In genomic region chr5:132186221-132186620, GRCm38 (mm10) we compare ENCODE assay signal across 11 mouse cellular contexts.
DNase-seq lines count a peak whose midpoint lies in the region; ATAC-seq and TF ChIP-seq lines count a peak whose summit lies in the region.
"Had no signal": no experiment of that assay in that cellular context is flagged by ENCODE, and none has a peak within 500 bp of the region (broad histone marks: within the 10 kb centered on the region; RNA-seq: fewer than 3 reads in every experiment).

No protein-coding gene starts in this region.

- H3K27me3 ChIP-seq in intestine, embryonic 14.5 days (replicated peaks; ENCODE audit: control insufficient read depth, insufficient read depth, low read length): no peaks in the 10 kb centered on the region
- H3K27me3 ChIP-seq in intestine, postnatal 0 days (replicated peaks; ENCODE audit: control insufficient read depth, insufficient read depth, low read length): no peaks in the 10 kb centered on the region
- no peaks in the 10 kb centered on the region for H3K27me3 ChIP-seq in embryonic facial prominence, embryonic 15.5 days
- H3K27me3 ChIP-seq in intestine, embryonic 16.5 days (replicated peaks; ENCODE audit: control insufficient read depth, insufficient read depth, low read length): no peaks in the 10 kb centered on the region

- no peaks in the 10 kb centered on the region for H3K36me3 ChIP-seq in intestine, embryonic 14.5 days (ENCODE audit: control insufficient read depth, insufficient read depth, low read length)
- H3K36me3 ChIP-seq in intestine, postnatal 0 days (ENCODE audit: control insufficient read depth, insufficient read depth): no peaks in the 10 kb centered on the region
- H3K36me3 ChIP-seq in embryonic facial prominence, embryonic 15.5 days: no peaks in the 10 kb centered on the region
- H3K36me3 ChIP-seq in intestine, embryonic 16.5 days (ENCODE audit: control insufficient read depth, insufficient read depth, low read length): no peaks in the 10 kb centered on the region

- no peak for TF ChIP-seq CTCF in intestine, postnatal 0 days (IDR thresholded peaks at IDR 0.05; ENCODE audit: low read depth)

- peaks cover 38% of the 10 kb centered on the region for H3K4me1 ChIP-seq in intestine, embryonic 14.5 days (replicated peaks; ENCODE audit: control insufficient read depth, insufficient read depth, low read length)
- H3K4me1 ChIP-seq in intestine, postnatal 0 days (replicated peaks; ENCODE audit: control insufficient read depth, insufficient read depth, low read length): 0 out of 2 replicates have a peak, but pooled peaks cover 9% of the 10 kb centered on the region
- peaks cover 41% of the 10 kb centered on the region for H3K4me1 ChIP-seq in embryonic facial prominence, embryonic 15.5 days
- H3K4me1 ChIP-seq in intestine, embryonic 16.5 days (ENCODE audit: control insufficient read depth, insufficient read depth, low read length): peaks cover 28% of the 10 kb centered on the region; the same call in 1 of the 2 replicates

- H3K4me3 ChIP-seq in intestine, embryonic 14.5 days (ENCODE audit: low read depth, low read length): no peak overlapping the region
- H3K4me3 ChIP-seq in intestine, postnatal 0 days (ENCODE audit: low read depth, low read length): no peak overlapping the region
- H3K4me3 ChIP-seq in embryonic facial prominence, embryonic 15.5 days (replicated peaks): no peak overlapping the region
- no peak overlapping the region for H3K4me3 ChIP-seq in intestine, embryonic 16.5 days (ENCODE audit: low read length)

- DNase-seq in intestine, embryonic 14.5 days (ENCODE audit: low spot score): no peak
- peak; percentile 61 for DNase-seq in embryo, embryonic 11 days
- no peak for DNase-seq in thymus, postnatal 36 days
- DNase-seq in B cell, adult 2 months: no peak
- DNase-seq: layer of hippocampus, postnatal 36 days; lung, adult 2 months had no signal

- ATAC-seq in intestine, embryonic 14.5 days (replicated peaks; ENCODE audit: low FRiP score, low TSS enrichment, low read depth): no peak
- ATAC-seq in intestine, postnatal 0 days: no peak
- ATAC-seq in embryonic facial prominence, embryonic 15.5 days (ENCODE audit: insufficient number of reproducible peaks, low FRiP score, low TSS enrichment, low read depth): no peak
- ATAC-seq in intestine, embryonic 16.5 days: no peak
- no peak for ATAC-seq in cerebellum, adult (ENCODE audit: insufficient number of reproducible peaks, low FRiP score, low TSS enrichment)
- ATAC-seq: activated CD4-positive, CD25-positive, alpha-beta regulatory T cell, adult 4 months had no signal

- WGBS in intestine, embryonic 14.5 days: 53% methylated on average over 7 of the region's 7 CpGs
- 70% methylated on average over 7 of the region's 7 CpGs for WGBS in intestine, postnatal 0 days
- WGBS in embryonic facial prominence, embryonic 15.5 days: 12% methylated on average over 7 of the region's 7 CpGs
- WGBS in intestine, embryonic 16.5 days: 60% methylated on average over 7 of the region's 7 CpGs

- H3K9me3 ChIP-seq in intestine, embryonic 14.5 days (ENCODE audit: control insufficient read depth, low read length): no peaks in the 10 kb centered on the region
- H3K9me3 ChIP-seq in intestine, postnatal 0 days (ENCODE audit: control insufficient read depth): no peaks in the 10 kb centered on the region
- H3K9me3 ChIP-seq in embryonic facial prominence, embryonic 15.5 days (replicated peaks): no peaks in the 10 kb centered on the region
- H3K9me3 ChIP-seq in intestine, embryonic 16.5 days (ENCODE audit: control insufficient read depth, low read length): 0 out of 2 replicates have a peak, but pooled peaks cover 3% of the 10 kb centered on the region

- 0 out of 2 replicates have a peak overlapping the region, but pooled peaks have one; percentile 33 for H3K27ac ChIP-seq in intestine, embryonic 14.5 days (ENCODE audit: low read depth)
- H3K27ac ChIP-seq in intestine, postnatal 0 days (ENCODE audit: low read depth, low read length): no peak overlapping the region
- peak overlapping the region; percentile 63; the same call in 1 of the 2 replicates for H3K27ac ChIP-seq in embryonic facial prominence, embryonic 15.5 days (replicated peaks)
- peak overlapping the region; percentile 1; the same call in 1 of the 2 replicates for H3K27ac ChIP-seq in intestine, embryonic 16.5 days (ENCODE audit: low read length)

- H3K4me2 ChIP-seq in intestine, embryonic 14.5 days (ENCODE audit: low read length): no peak overlapping the region
- no peak overlapping the region for H3K4me2 ChIP-seq in intestine, postnatal 0 days (replicated peaks; ENCODE audit: low read depth)
- H3K4me2 ChIP-seq in embryonic facial prominence, embryonic 15.5 days (replicated peaks): peak overlapping the region; percentile 17; the same call in 1 of the 2 replicates
- no peak overlapping the region for H3K4me2 ChIP-seq in intestine, embryonic 16.5 days (ENCODE audit: low read depth, low read length)

- no peak overlapping the region for H3K9ac ChIP-seq in intestine, embryonic 14.5 days (ENCODE audit: low read length)
- H3K9ac ChIP-seq in intestine, postnatal 0 days (ENCODE audit: low read depth, low read length): no peak overlapping the region
- H3K9ac ChIP-seq in embryonic facial prominence, embryonic 15.5 days: no peak overlapping the region
- H3K9ac ChIP-seq in intestine, embryonic 16.5 days (ENCODE audit: low read depth, low read length): no peak overlapping the region
